20 mouse cellular contexts compared by ENCODE assay signal in genomic region chr13:63506364-63506763, GRCm38 (mm10).
"Had no signal": no experiment of that assay in that cellular context is flagged by ENCODE, and none has a peak within 500 bp of the region (broad histone marks: within the 10 kb centered on the region; RNA-seq: fewer than 3 reads in every experiment).

No protein-coding gene starts in this region.

- ATAC-seq: intestine, postnatal 0 days; midbrain, embryonic 13.5 days; midbrain, embryonic 16.5 days had no signal

- DNase-seq: kidney, adult 8-10 months; kidney, postnatal 10 days; kidney, postnatal 36 days; layer of hippocampus, postnatal 36 days; left cerebral cortex, postnatal 4 days; liver, embryonic 13.5 days; retina, postnatal 1 day; right cerebral cortex, postnatal 25 days; spleen, adult 18-20 months; thymus, postnatal 25 days had no signal

- H3K9me3 ChIP-seq: kidney, embryonic 15.5 days; liver, embryonic 13.5 days; megakaryocyte, embryonic 14.5 days; midbrain, embryonic 10.5 days; neural tube, embryonic 13.5 days; stomach, embryonic 15.5 days had no signal

- H3K4me3 ChIP-seq: kidney, embryonic 15.5 days; left cerebral cortex, adult 2 months; liver, embryonic 13.5 days; megakaryocyte, embryonic 14.5 days; midbrain, embryonic 10.5 days; midbrain, embryonic 13.5 days; myocyte; neural tube, embryonic 13.5 days; stomach, embryonic 15.5 days had no signal

- H3K27ac ChIP-seq: kidney, embryonic 15.5 days; left cerebral cortex, adult 2 months; liver, embryonic 13.5 days; midbrain, embryonic 10.5 days; midbrain, embryonic 13.5 days; neural tube, embryonic 13.5 days; stomach, embryonic 15.5 days had no signal

- H3K4me2 ChIP-seq: kidney, embryonic 15.5 days; liver, embryonic 13.5 days; midbrain, embryonic 13.5 days; neural tube, embryonic 13.5 days; stomach, embryonic 15.5 days had no signal

- H3K27me3 ChIP-seq: kidney, embryonic 15.5 days; liver, embryonic 13.5 days; midbrain, embryonic 13.5 days; neural tube, embryonic 13.5 days; stomach, embryonic 15.5 days had no signal

- H3K4me1 ChIP-seq: liver, embryonic 13.5 days; megakaryocyte, embryonic 14.5 days; midbrain, embryonic 13.5 days; neural tube, embryonic 13.5 days; stomach, embryonic 15.5 days had no signal

- H3K9ac ChIP-seq: kidney, embryonic 15.5 days; liver, embryonic 13.5 days; midbrain, embryonic 13.5 days; neural tube, embryonic 13.5 days; stomach, embryonic 15.5 days had no signal
